Mouse (Mus musculus) yolk sac, embryonic 10.5 days (tissue): ENCODE results near the gene Zyx.

ENCODE experiments used
- DNase-seq: peaks from one replicate; pipeline ENCODE4 v3.0.0-alpha.2; 2017; ENCODE audit warnings: low spot score

Zyx gene

GRCm38 (mm10) chr6:42350968-42351775 is 1.7 kb downstream of the Zyx start:
- no peak for DNase-seq

- peak; percentile 31 for DNase-seq
Measured at GRCm38 (mm10) chr6:42351776-42352485, 2.5 kb downstream of the Zyx start.

- DNase-seq, result peak; percentile 45
Measured at GRCm38 (mm10) chr6:42352486-42352846, 3.0 kb downstream of the Zyx start.

GRCm38 (mm10) chr6:42353180-42353579 is 3.8 kb downstream of the Zyx start:
- no peak for DNase-seq

GRCm38 (mm10) chr6:42354076-42355019 is 4.9 kb downstream of the Zyx start:
- no peak for DNase-seq

GRCm38 (mm10) chr6:42355366-42355765 is 5.9 kb downstream of the Zyx start:
- DNase-seq, result no peak

- DNase-seq, result no peak
Measured at GRCm38 (mm10) chr6:42355794-42356600, 6.6 kb downstream of the Zyx start.

GRCm38 (mm10) chr6:42356913-42357312 is 7.5 kb downstream of the Zyx start:
- no peak for DNase-seq

- DNase-seq, result no peak
Measured at GRCm38 (mm10) chr6:42357901-42358300, 8.5 kb downstream of the Zyx start.

GRCm38 (mm10) chr6:42358901-42359300 is 9.5 kb downstream of the Zyx start:
- DNase-seq, result no peak

GRCm38 (mm10) chr6:42359364-42360147 is 10.1 kb downstream of the Zyx start:
- no peak for DNase-seq

GRCm38 (mm10) chr6:42360231-42360840 is 10.9 kb downstream of the Zyx start:
- no peak for DNase-seq

- DNase-seq, result no peak
Measured at GRCm38 (mm10) chr6:42361041-42361895, 11.8 kb downstream of the Zyx start.

GRCm38 (mm10) chr6:42362074-42362473 is 12.6 kb downstream of the Zyx start:
- no peak for DNase-seq

- no peak for DNase-seq
Measured at GRCm38 (mm10) chr6:42362497-42362896, 13.1 kb downstream of the Zyx start.

GRCm38 (mm10) chr6:42362974-42363373 is 13.5 kb downstream of the Zyx start:
- no peak for DNase-seq

GRCm38 (mm10) chr6:42364066-42364465 is 14.6 kb downstream of the Zyx start:
- no peak for DNase-seq

- no peak for DNase-seq
Measured at GRCm38 (mm10) chr6:42364607-42365006, 15.2 kb downstream of the Zyx start.

GRCm38 (mm10) chr6:42365215-42365614 is 15.8 kb downstream of the Zyx start:
- no peak for DNase-seq
